Mouse (Mus musculus): ENCODE measurements at regions not wholly inside any gene's neighbourhood (a gene's known extent, or its start where the extent isn't known, plus 50 kb on each side); places are given as distances from the start of the nearest gene placed in this dataset.

DNA sequence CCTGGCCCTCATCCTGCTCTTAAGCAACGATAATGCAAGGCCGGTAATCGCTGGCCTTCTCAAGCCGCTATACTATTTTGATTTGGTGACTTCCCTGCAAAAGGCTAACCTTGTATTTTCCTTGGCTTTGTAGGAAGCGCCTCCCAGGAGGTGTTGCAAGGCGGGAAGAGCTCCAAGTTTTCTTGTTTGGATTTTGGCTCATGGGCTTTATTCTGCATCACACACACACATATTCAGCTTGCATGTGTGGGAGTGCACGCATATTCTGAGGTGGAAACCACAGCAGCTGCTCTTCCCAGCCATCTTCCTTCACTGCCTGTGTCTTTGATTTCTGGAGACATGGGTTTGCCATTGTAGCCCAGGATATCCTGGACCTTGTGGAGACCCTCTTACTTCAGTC, 57.8 kb upstream of the Card11 start:
- no peak for TF ChIP-seq CTCF (IDR thresholded peaks at IDR 0.05)
- TF ChIP-seq POLR2A (IDR thresholded peaks at IDR 0.05; ENCODE audit: insufficient read depth, low read depth, low read length), result no peak

Data from heart, adult 2 months (tissue).